Mouse (Mus musculus) heart, embryonic 16.5 days (tissue): ENCODE measurements around the gene Mpdu1. TPM values are rescaled to one million over a fixed set of nuclear protein-coding genes. Genes with fewer than 3 reads are reported as not detected.

Experiments used
- ATAC-seq: fragments of 200-750 bp; cut with Nextera tagmentation; replicated peaks from 2 replicates; pipeline ENCODE4 v1.8.0; 2017; ENCODE audit warnings: moderate number of reproducible peaks; ENCODE audit not compliant: insufficient read depth, low FRiP score; ENCODE audit errors: extremely low read depth
- H3K27ac ChIP-seq: fragments of 300-500 bp; sonication (generic); 2 replicates; pipeline ENCODE4 v1.5.1; 2014; ENCODE audit warnings: mild to moderate bottlenecking, low read length, control low read depth, moderate library complexity
- H3K27me3 ChIP-seq: fragments of 300-500 bp; sonication (generic); 2 replicates; pipeline ENCODE4 v1.6.1; 2014; ENCODE audit warnings: low read length, mixed read lengths; ENCODE audit not compliant: control insufficient read depth, insufficient read depth
- H3K36me3 ChIP-seq: fragments of 300-500 bp; sonication (generic); 2 replicates; pipeline ENCODE4 v1.6.1; 2014; ENCODE audit not compliant: control insufficient read depth, insufficient read depth
- H3K4me1 ChIP-seq: fragments of 300-500 bp; sonication (generic); 2 replicates; pipeline ENCODE4 v1.6.1; 2014; ENCODE audit warnings: low read length, mixed read lengths; ENCODE audit not compliant: control insufficient read depth, insufficient read depth
- H3K4me2 ChIP-seq: fragments of 300-500 bp; sonication (generic); 2 replicates; pipeline ENCODE4 v1.6.1; 2014; ENCODE audit warnings: low read depth, mild to moderate bottlenecking, control low read depth, low read length
- H3K4me3 ChIP-seq: fragments of 300-500 bp; sonication (generic); 2 replicates; pipeline ENCODE4 v1.5.1; 2014; ENCODE audit warnings: mild to moderate bottlenecking, control low read depth, low read length
- H3K9ac ChIP-seq: fragments of 300-500 bp; sonication (generic); 2 replicates; pipeline ENCODE4 v1.6.1; 2014; ENCODE audit warnings: low read length, control low read depth
- H3K9me3 ChIP-seq: fragments of 300-500 bp; sonication (generic); replicated peaks from 2 replicates; pipeline ENCODE4 v1.6.1; 2016; ENCODE audit warnings: low read length; ENCODE audit not compliant: control insufficient read depth
- whole genome bisulfite sequencing: fragments of 180-500 bp; shearing (Covaris S2); extraction: QIAGEN DNeasy Blood & Tissue Kit; methylation state at CpG from one replicate; pipeline ENCODE4 v1.1.7; 2014; 5-methylcytosine and 5-hydroxymethylcytosine counted together
- polyA plus RNA-seq: library from polyadenylated mRNA; unstranded; fragments of >200 nt; fragmentation: Nextera tagmentation; extraction: Ambion mirVana; gene quantifications from 2 replicates; pipeline ENCODE4 v1.2.1, GENCODE M21; 2015

The Mpdu1 gene
- polyA plus RNA-seq, 1 experiment from 2014 or later: 40.1 TPM

- Histone ChIP-seq H3K4me3 (no peak overlapping the region), H3K4me1 (peaks cover 12% of the 10 kb centered on the region), H3K9me3 (no peaks in the 10 kb centered on the region), H3K4me2 (no peak overlapping the region), H3K27me3 (no peaks in the 10 kb centered on the region), H3K36me3 (peaks cover 32% of the 10 kb centered on the region), H3K27ac (no peak overlapping the region), H3K9ac (no peak overlapping the region)
- no peak for ATAC-seq
- 81% methylated on average over 15 of the region's 15 CpGs for WGBS
Observed at GRCm38 (mm10) chr11:69657462-69657881, 5.0 kb downstream of the Mpdu1 start.

- Histone ChIP-seq H3K36me3 (peaks cover 38% of the 10 kb centered on the region), H3K27me3 (no peaks in the 10 kb centered on the region), H3K27ac (no peak overlapping the region), H3K4me3 (no peak overlapping the region), H3K4me1 (peaks cover 12% of the 10 kb centered on the region), H3K4me2 (no peak overlapping the region), H3K9ac (no peak overlapping the region), H3K9me3 (no peaks in the 10 kb centered on the region)
- 74% methylated on average over 10 of the region's 10 CpGs for WGBS
- no peak for ATAC-seq
Observed at GRCm38 (mm10) chr11:69656617-69657461, 5.6 kb downstream of the Mpdu1 start.

- no peak for ATAC-seq
- Histone ChIP-seq H3K9ac (no peak overlapping the region), H3K4me2 (no peak overlapping the region), H3K4me1 (peaks cover 6% of the 10 kb centered on the region; the same call in 1 of the 2 replicates), H3K27ac (no peak overlapping the region), H3K9me3 (no peaks in the 10 kb centered on the region), H3K4me3 (no peak overlapping the region), H3K36me3 (peaks cover 44% of the 10 kb centered on the region), H3K27me3 (no peaks in the 10 kb centered on the region)
- WGBS: 80% methylated on average over 5 of the region's 5 CpGs
Observed at GRCm38 (mm10) chr11:69656065-69656455, 6.4 kb downstream of the Mpdu1 start.

- peaks cover 6% of the 10 kb centered on the region; the same call in 1 of the 2 replicates for H3K4me1 ChIP-seq
- H3K27ac ChIP-seq: 0 out of 2 replicates have a peak within 1 kb of the TSS, but pooled peaks have one; percentile 27
- H3K27me3 ChIP-seq: no peaks in the 10 kb centered on the region
- 23% methylated on average over 34 of the region's 34 CpGs for WGBS
- H3K4me2 ChIP-seq: peak within 1 kb of the TSS; percentile 39
- H3K9me3 ChIP-seq: no peaks in the 10 kb centered on the region
- H3K36me3 ChIP-seq: peaks cover 50% of the 10 kb centered on the region
- H3K9ac ChIP-seq: peak within 1 kb of the TSS; percentile 56
- 0 out of 2 replicates have a peak, but pooled peaks have one; percentile 58 for ATAC-seq
- H3K4me3 ChIP-seq: no peak within 1 kb of the TSS
Observed at GRCm38 (mm10) chr11:69655264-69656064, 7.0 kb downstream of the Mpdu1 start, which contains the start of gene Sox15. Sox15 (plus strand) TSS chr11:69655314.

GRCm38 (mm10) chr11:69654760-69655159, 7.7 kb downstream of the Mpdu1 start:
- Histone ChIP-seq H3K9me3 (no peaks in the 10 kb centered on the region), H3K4me1 (peaks cover 6% of the 10 kb centered on the region; the same call in 1 of the 2 replicates), H3K4me2 (no peak overlapping the region), H3K27me3 (no peaks in the 10 kb centered on the region), H3K9ac (no peak overlapping the region; the same call in 1 of the 2 replicates), H3K4me3 (no peak overlapping the region), H3K36me3 (peaks cover 57% of the 10 kb centered on the region), H3K27ac (0 out of 2 replicates have a peak overlapping the region, but pooled peaks have one; percentile 27)
- 43% methylated on average over 9 of the region's 9 CpGs for WGBS
- no peak for ATAC-seq

- peaks cover 6% of the 10 kb centered on the region; the same call in 1 of the 2 replicates for H3K4me1 ChIP-seq
- no peak overlapping the region for H3K4me2 ChIP-seq
- peaks cover 61% of the 10 kb centered on the region for H3K36me3 ChIP-seq
- ATAC-seq: no peak
- no peak overlapping the region for H3K9ac ChIP-seq
- no peaks in the 10 kb centered on the region for H3K9me3 ChIP-seq
- H3K27me3 ChIP-seq: no peaks in the 10 kb centered on the region
- 48% methylated on average over 5 of the region's 5 CpGs for WGBS
- no peak overlapping the region for H3K4me3 ChIP-seq
- no peak overlapping the region for H3K27ac ChIP-seq
Observed at GRCm38 (mm10) chr11:69653399-69653798, 9.0 kb downstream of the Mpdu1 start.

- H3K27me3 ChIP-seq: no peaks in the 10 kb centered on the region
- H3K4me3 ChIP-seq: no peak overlapping the region
- no peak for ATAC-seq
- peaks cover 73% of the 10 kb centered on the region for H3K36me3 ChIP-seq
- no peak overlapping the region for H3K9ac ChIP-seq
- WGBS: 83% methylated on average over 5 of the region's 5 CpGs
- no peak overlapping the region for H3K4me2 ChIP-seq
- H3K9me3 ChIP-seq: no peaks in the 10 kb centered on the region
- H3K4me1 ChIP-seq: no peaks in the 10 kb centered on the region
- no peak overlapping the region for H3K27ac ChIP-seq
Observed at GRCm38 (mm10) chr11:69645860-69646259, 16.6 kb downstream of the Mpdu1 start.

- Histone ChIP-seq H3K27me3 (no peaks in the 10 kb centered on the region), H3K27ac (no peak overlapping the region), H3K4me1 (peaks cover 22% of the 10 kb centered on the region), H3K9ac (no peak overlapping the region), H3K36me3 (peaks cover 7% of the 10 kb centered on the region), H3K4me3 (no peak overlapping the region), H3K4me2 (no peak overlapping the region), H3K9me3 (no peaks in the 10 kb centered on the region)
- ATAC-seq: no peak
- 75% methylated on average over 3 of the region's 3 CpGs for WGBS
Observed at GRCm38 (mm10) chr11:69635471-69635870, 27.0 kb downstream of the Mpdu1 start.
